Mouse (Mus musculus) thymus, postnatal 0 days (tissue): ENCODE data around the gene Slc41a3. TPM values are rescaled to one million over a fixed set of nuclear protein-coding genes. Genes with fewer than 3 reads are reported as not detected.
"Not testable (repeated sequence)": the region's sequence is repeated elsewhere in the genome, so short reads cannot be mapped to it uniquely, and the experiment has no call there.

Experiments
- DNase-seq: peaks from one replicate; pipeline ENCODE4 v3.0.0-alpha.2; 2015; ENCODE audit warnings: low spot score
- polyA plus RNA-seq: library from polyadenylated mRNA; unstranded; fragments of >200 nt; fragmentation: Nextera tagmentation; extraction: Ambion mirVana; gene quantifications from 2 replicates; pipeline ENCODE4 v1.2.1, GENCODE M21; 2015

The Slc41a3 gene
- polyA plus RNA-seq, 1 experiment from 2014 or later: 7.5 TPM

GRCm38 (mm10) chr6:90623456-90623836 is 18.9 kb downstream of the Slc41a3 start:
- DNase-seq: no peak

GRCm38 (mm10) chr6:90624184-90624583 is 19.7 kb downstream of the Slc41a3 start:
- DNase-seq: no peak

- peak; percentile 48 for DNase-seq
Observed at GRCm38 (mm10) chr6:90624733-90625132, 20.2 kb downstream of the Slc41a3 start.

GRCm38 (mm10) chr6:90625207-90625994 is 20.9 kb downstream of the Slc41a3 start:
- no peak for DNase-seq

- no peak for DNase-seq
Observed at GRCm38 (mm10) chr6:90627556-90627955, 23.0 kb downstream of the Slc41a3 start.

GRCm38 (mm10) chr6:90629506-90629905 is 25.0 kb downstream of the Slc41a3 start:
- no peak for DNase-seq

GRCm38 (mm10) chr6:90630427-90630826 is 25.9 kb downstream of the Slc41a3 start:
- DNase-seq: no peak

- DNase-seq: not testable (repeated sequence)
Observed at GRCm38 (mm10) chr6:90632526-90632925, 28.0 kb downstream of the Slc41a3 start.

- no peak for DNase-seq
Observed at GRCm38 (mm10) chr6:90635081-90635480, 30.6 kb downstream of the Slc41a3 start.

GRCm38 (mm10) chr6:90635611-90636010 is 31.1 kb downstream of the Slc41a3 start:
- DNase-seq: no peak

- no peak for DNase-seq
Observed at GRCm38 (mm10) chr6:90643057-90643456, 38.5 kb downstream of the Slc41a3 start.

GRCm38 (mm10) chr6:90644965-90645364 is 40.4 kb downstream of the Slc41a3 start:
- no peak for DNase-seq

- DNase-seq: no peak
Observed at GRCm38 (mm10) chr6:90648391-90648790, 43.9 kb downstream of the Slc41a3 start.

- DNase-seq: no peak
Observed at GRCm38 (mm10) chr6:90649279-90649678, 44.8 kb downstream of the Slc41a3 start.

GRCm38 (mm10) chr6:90650634-90651033 is 46.1 kb downstream of the Slc41a3 start:
- no peak for DNase-seq

- DNase-seq: peak; percentile 44
Observed at GRCm38 (mm10) chr6:90653736-90654135, 49.2 kb downstream of the Slc41a3 start.

GRCm38 (mm10) chr6:90656344-90656850 is 51.9 kb downstream of the Slc41a3 start:
- DNase-seq: peak; percentile 4

GRCm38 (mm10) chr6:90659913-90660312 is 55.4 kb downstream of the Slc41a3 start:
- DNase-seq: no peak

- DNase-seq: no peak
Observed at GRCm38 (mm10) chr6:90660398-90661028, 56.0 kb downstream of the Slc41a3 start.

GRCm38 (mm10) chr6:90661029-90661399 is 56.5 kb downstream of the Slc41a3 start:
- DNase-seq: no peak

GRCm38 (mm10) chr6:90662148-90662547 is 57.6 kb downstream of the Slc41a3 start:
- DNase-seq: no peak

- no peak for DNase-seq
Observed at GRCm38 (mm10) chr6:90663736-90664135, 59.2 kb downstream of the Slc41a3 start.

- no peak for DNase-seq
Observed at GRCm38 (mm10) chr6:90668693-90669092, 64.2 kb downstream of the Slc41a3 start.
